Mouse (Mus musculus): ENCODE data around the gene Kti12.
A peak's percentile ranks its signal among the peaks of the same experiment; 100 is the strongest.

The Kti12 gene

GRCm38 (mm10) chr4:108869730-108870374, 22.3 kb downstream of the Kti12 start:
- DNase-seq: peak in 1 of 2 experiments; percentile 86

DNA sequence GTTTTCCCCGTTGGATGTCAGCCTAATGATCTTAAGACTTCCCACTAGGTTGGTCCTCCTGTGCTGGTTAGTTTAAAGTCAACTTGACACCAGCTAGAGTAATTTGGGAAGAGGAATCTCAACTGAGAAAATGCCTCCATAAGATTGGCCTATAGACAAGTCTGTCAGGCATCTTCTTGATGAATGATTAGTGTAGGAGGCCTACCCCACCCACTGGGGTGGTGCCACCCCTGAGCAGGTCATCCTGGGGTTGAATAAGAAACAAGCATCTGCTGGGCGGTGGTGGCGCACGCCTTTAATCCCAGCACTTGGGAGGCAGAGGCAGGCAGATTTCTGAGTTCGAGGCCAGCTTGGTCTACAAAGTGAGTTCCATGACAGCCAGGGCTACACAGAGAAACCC, 26.2 kb downstream of the Kti12 start:
- DNase-seq: no peak

DNA sequence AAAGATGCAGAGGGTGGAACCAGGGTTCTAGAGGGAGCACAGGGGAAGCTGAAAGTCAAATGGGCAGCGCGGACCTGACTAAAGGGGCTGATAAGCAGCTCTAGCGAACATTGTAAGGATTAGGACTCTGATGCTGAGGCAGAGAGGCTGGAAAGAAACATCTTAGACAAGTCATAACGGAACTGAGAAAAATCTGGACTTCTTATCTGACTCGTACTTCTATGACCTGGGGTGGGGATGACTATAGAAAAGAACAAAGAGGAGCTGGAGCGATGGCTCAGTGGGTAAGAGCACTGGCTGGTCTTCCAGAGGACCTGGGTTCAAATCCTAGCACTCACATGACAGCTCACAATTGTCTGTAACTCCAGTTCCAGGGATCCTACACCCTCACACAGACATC, 30.3 kb downstream of the Kti12 start:
- DNase-seq: no peak

GRCm38 (mm10) chr4:108878963-108879822, 31.6 kb downstream of the Kti12 start, which contains the start of gene Rab3b:
Rab3b (plus strand) TSS chr4:108879063.
- peak; percentile 58 to 61 for DNase-seq

DNA sequence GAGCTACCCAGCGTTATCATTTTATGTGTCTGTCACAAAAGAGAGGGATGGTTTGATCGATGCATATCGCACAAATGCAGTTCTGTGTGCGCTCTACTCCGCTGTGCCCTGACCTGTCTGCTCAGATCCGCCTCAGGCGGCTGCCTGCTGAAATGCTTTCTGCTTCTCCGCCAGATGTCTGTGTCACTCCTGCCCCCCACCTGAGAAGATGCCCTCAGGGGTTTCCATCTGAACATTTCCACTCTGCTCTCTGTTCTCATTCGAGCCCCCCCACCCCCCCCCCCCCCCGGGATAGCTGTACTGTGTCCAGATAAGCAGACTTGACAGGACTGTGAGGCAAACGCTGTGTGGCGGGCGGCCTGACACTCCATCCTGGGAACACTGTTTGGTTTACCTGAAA, 36.2 kb downstream of the Kti12 start:
- DNase-seq: no peak

DNA sequence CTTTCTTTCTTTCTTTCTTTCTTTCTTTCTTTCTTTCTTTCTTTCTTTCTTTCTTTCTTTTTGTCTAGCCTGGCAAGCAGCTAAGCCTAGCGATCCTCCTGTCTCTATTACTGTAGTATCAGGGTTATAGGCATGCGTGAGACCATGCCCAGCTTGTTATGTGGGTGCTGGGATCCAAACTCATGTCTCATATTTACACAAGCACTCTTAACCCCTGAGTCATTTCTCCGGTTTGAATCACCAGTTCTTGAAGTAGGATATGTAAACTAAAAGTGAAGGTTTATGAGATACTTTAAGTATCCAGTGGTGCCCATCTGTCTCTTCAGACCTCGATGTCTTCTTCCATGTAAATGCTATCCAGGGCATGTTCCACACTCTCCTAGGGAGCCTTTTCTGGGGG, 39.9 kb downstream of the Kti12 start:
- DNase-seq: no peak

GRCm38 (mm10) chr4:108890876-108891275, 43.3 kb downstream of the Kti12 start:
- DNase-seq: no peak

Measured in lung, postnatal 4 days (tissue).